Mouse (Mus musculus) MEL (cell line): ENCODE data around the gene Stard5. TPM values are rescaled to one million over a fixed set of nuclear protein-coding genes. Genes with fewer than 3 reads are reported as not detected.

ENCODE experiments used
- DNase-seq: peaks from one replicate; pipeline ENCODE4 v3.0.0; 2011; ENCODE audit warnings: low read depth, low spot score
- H3K27ac ChIP-seq: 2 replicates; pipeline ENCODE4 v1.5.1; 2012; ENCODE audit warnings: low read depth, mild to moderate bottlenecking, control low read depth, low read length, moderate library complexity; ENCODE audit not compliant: control insufficient read depth
- H3K27me3 ChIP-seq, 2 experiments: fragments of 150-350 bp in 1 of 2; sonication (generic) in 1 of 2; 2 replicates each; pipeline ENCODE4 v1.6.1; 2012; ENCODE audit warnings: low read length in 2 of 2, mild to moderate bottlenecking in 2 of 2, improper control_type of control experiment in 1 of 2, moderate library complexity in 1 of 2; ENCODE audit not compliant: insufficient read depth in 2 of 2, control insufficient read depth in 1 of 2
- H3K36me3 ChIP-seq, 2 experiments: 2 replicates each; pipeline ENCODE4 v1.6.1; 2012 to 2014; ENCODE audit warnings: low read length in 2 of 2, improper control_type of control experiment in 1 of 2, inconsistent platforms in 1 of 2, mild to moderate bottlenecking in 1 of 2; ENCODE audit not compliant: insufficient read depth in 2 of 2, control insufficient read depth in 1 of 2
- H3K4me1 ChIP-seq, 2 experiments: fragments of 150-350 bp in 1 of 2; sonication (generic) in 1 of 2; 2 replicates each; pipeline ENCODE4 v1.6.1; 2012; ENCODE audit warnings: low read length in 2 of 2, improper control_type of control experiment in 1 of 2, mild to moderate bottlenecking in 1 of 2; ENCODE audit not compliant: insufficient read depth in 2 of 2, control insufficient read depth in 1 of 2
- H3K4me3 ChIP-seq, 2 experiments: fragments of 150-350 bp in 1 of 2; sonication (generic) in 1 of 2; 2 replicates each; pipeline ENCODE4 v1.5.1; 2012; ENCODE audit warnings: low read depth in 2 of 2, low read length in 2 of 2, mild to moderate bottlenecking in 2 of 2, moderate library complexity in 2 of 2, control low read depth in 1 of 2, improper control_type of control experiment in 1 of 2; ENCODE audit not compliant: control insufficient read depth in 1 of 2, insufficient read depth in 1 of 2
- H3K79me2 ChIP-seq: 2 replicates; pipeline ENCODE4 v1.6.1; 2012; ENCODE audit warnings: mild to moderate bottlenecking, low read length, moderate library complexity; ENCODE audit not compliant: control insufficient read depth, poor library complexity, insufficient read depth
- H3K9ac ChIP-seq: 2 replicates; pipeline ENCODE4 v1.6.1; 2012; ENCODE audit warnings: low read depth, mild to moderate bottlenecking, control low read depth, low read length, moderate library complexity; ENCODE audit not compliant: control insufficient read depth, poor library complexity, severe bottlenecking
- H3K9me3 ChIP-seq: fragments of 150-350 bp; sonication (generic); replicated peaks from 2 replicates; pipeline ENCODE4 v1.6.1; 2012; ENCODE audit warnings: mild to moderate bottlenecking, low read length, improper control_type of control experiment, moderate library complexity; ENCODE audit not compliant: insufficient read depth
- BHLHE40 ChIP-seq: IDR thresholded peaks from 2 replicates; pipeline ENCODE4 v1.6.1; 2012; ENCODE audit warnings: low read depth, mild to moderate bottlenecking, inconsistent platforms, low read length, improper control_type of control experiment, borderline replicate concordance
- CHD1 ChIP-seq: IDR thresholded peaks from 2 replicates; pipeline ENCODE4 v1.6.1; 2012; ENCODE audit warnings: low read depth, mild to moderate bottlenecking, inconsistent platforms, low read length, improper control_type of control experiment
- CHD2 ChIP-seq: IDR thresholded peaks from 2 replicates; pipeline ENCODE4 v1.6.1; 2011; ENCODE audit warnings: low read length, improper control_type of control experiment
- CTCF ChIP-seq, 3 experiments: IDR thresholded peaks in 2 of 3; conservative IDR thresholded peaks in 1 of 3; 2 replicates each; pipeline ENCODE4 v1.5.1; 2011 to 2012; ENCODE audit warnings: low read length in 3 of 3, low read depth in 2 of 3, mild to moderate bottlenecking in 2 of 3, improper control_type of control experiment in 1 of 3, inconsistent platforms in 1 of 3, mixed read lengths in 1 of 3, moderate library complexity in 1 of 3; ENCODE audit not compliant: control insufficient read depth in 1 of 3, insufficient read depth in 1 of 3, poor library complexity in 1 of 3, severe bottlenecking in 1 of 3
- E2F4 ChIP-seq: IDR thresholded peaks from 2 replicates; pipeline ENCODE4 v1.6.1; 2011; ENCODE audit warnings: low read depth, low read length, improper control_type of control experiment, borderline replicate concordance
- ELF1 ChIP-seq: IDR thresholded peaks from 2 replicates; pipeline ENCODE4 v1.6.1; 2014; ENCODE audit warnings: low read depth, mild to moderate bottlenecking, inconsistent platforms, low read length, improper control_type of control experiment, moderate library complexity
- JUND ChIP-seq: IDR thresholded peaks from 2 replicates; pipeline ENCODE4 v1.6.1; 2011; ENCODE audit warnings: low read depth, mild to moderate bottlenecking, improper control_type of control experiment, low read length
- KAT2A ChIP-seq: conservative IDR thresholded peaks from 2 replicates; pipeline ENCODE4 v1.6.1; 2012; ENCODE audit warnings: low read depth, low read length, improper control_type of control experiment, inconsistent platforms
- MAFK ChIP-seq: IDR thresholded peaks from 2 replicates; pipeline ENCODE4 v1.6.1; 2011; ENCODE audit warnings: low read depth, mild to moderate bottlenecking, low read length, improper control_type of control experiment, borderline replicate concordance
- MAZ ChIP-seq: IDR thresholded peaks from 2 replicates; pipeline ENCODE4 v1.6.1; 2012; ENCODE audit warnings: low read depth, mild to moderate bottlenecking, inconsistent platforms, low read length, improper control_type of control experiment
- MEF2A ChIP-seq: IDR thresholded peaks from 2 replicates; pipeline ENCODE4 v1.6.1; 2014; ENCODE audit warnings: low read depth, mild to moderate bottlenecking, inconsistent platforms, low read length, improper control_type of control experiment; ENCODE audit not compliant: poor library complexity, insufficient replicate concordance, severe bottlenecking; ENCODE audit errors: extremely low read depth
- MXI1 ChIP-seq: IDR thresholded peaks from 2 replicates; pipeline ENCODE4 v1.6.1; 2011; ENCODE audit warnings: mild to moderate bottlenecking, low read depth, low read length, improper control_type of control experiment
- MYC ChIP-seq: IDR thresholded peaks from 2 replicates; pipeline ENCODE4 v1.6.1; 2011; ENCODE audit warnings: low read depth, mild to moderate bottlenecking, low read length, improper control_type of control experiment, moderate library complexity
- POLR2A ChIP-seq, 2 experiments: IDR thresholded peaks; 2 replicates each; pipeline ENCODE4 v1.6.1; 2011 to 2012; ENCODE audit warnings: low read length in 2 of 2, mild to moderate bottlenecking in 2 of 2, control low read depth in 1 of 2, improper control_type of control experiment in 1 of 2, low read depth in 1 of 2, moderate library complexity in 1 of 2; ENCODE audit not compliant: control insufficient read depth in 1 of 2, insufficient read depth in 1 of 2, poor library complexity in 1 of 2
- POLR2AphosphoS2 ChIP-seq: IDR thresholded peaks from 2 replicates; pipeline ENCODE4 v1.6.1; 2011; ENCODE audit warnings: low read length, improper control_type of control experiment
- POLR2AphosphoS5 ChIP-seq: IDR thresholded peaks from 2 replicates; pipeline ENCODE4 v1.6.1; 2012; ENCODE audit warnings: low read depth, borderline replicate concordance, mild to moderate bottlenecking, inconsistent platforms, low read length, moderate library complexity, mixed read lengths
- RCOR1 ChIP-seq: IDR thresholded peaks from 2 replicates; pipeline ENCODE4 v1.6.1; 2012; ENCODE audit warnings: low read depth, mild to moderate bottlenecking, inconsistent platforms, low read length, improper control_type of control experiment
- SIN3A ChIP-seq: IDR thresholded peaks from 2 replicates; pipeline ENCODE4 v1.6.1; 2012; ENCODE audit warnings: low read length, improper control_type of control experiment, inconsistent platforms
- SMC3 ChIP-seq: IDR thresholded peaks from 2 replicates; pipeline ENCODE4 v1.6.1; 2011; ENCODE audit warnings: low read depth, low read length, improper control_type of control experiment
- TAL1 ChIP-seq: IDR thresholded peaks from 2 replicates; pipeline ENCODE4 v1.6.1; 2012; ENCODE audit warnings: mild to moderate bottlenecking, inconsistent platforms, low read length, moderate library complexity, mixed read lengths
- TBP ChIP-seq: IDR thresholded peaks from 2 replicates; pipeline ENCODE4 v1.8.0; 2011; ENCODE audit warnings: low read depth, low read length, improper control_type of control experiment
- TCF12 ChIP-seq: IDR thresholded peaks from 2 replicates; pipeline ENCODE4 v1.6.1; 2014; ENCODE audit warnings: low read depth, mild to moderate bottlenecking, inconsistent platforms, low read length, improper control_type of control experiment, moderate library complexity
- USF1 ChIP-seq: IDR thresholded peaks from 2 replicates; pipeline ENCODE4 v1.6.1; 2014; ENCODE audit warnings: low read depth, mild to moderate bottlenecking, inconsistent platforms, low read length, improper control_type of control experiment, moderate library complexity
- USF2 ChIP-seq, 2 experiments: IDR thresholded peaks; 2 replicates each; pipeline ENCODE4 v1.6.1; 2011 to 2012; ENCODE audit warnings: improper control_type of control experiment in 2 of 2, low read length in 2 of 2, borderline replicate concordance in 1 of 2, inconsistent platforms in 1 of 2, low read depth in 1 of 2, mild to moderate bottlenecking in 1 of 2; ENCODE audit not compliant: insufficient read depth in 1 of 2
- ZKSCAN1 ChIP-seq: IDR thresholded peaks from 2 replicates; pipeline ENCODE4 v1.6.1; 2012; ENCODE audit warnings: low read depth, mild to moderate bottlenecking, inconsistent platforms, low read length, improper control_type of control experiment, moderate library complexity
- ZNF384 ChIP-seq: IDR thresholded peaks from 2 replicates; pipeline ENCODE4 v1.6.1; 2012; ENCODE audit warnings: low read depth, mild to moderate bottlenecking, inconsistent platforms, low read length, improper control_type of control experiment
- polyA plus RNA-seq, 2 experiments: library from polyadenylated mRNA; stranded (reverse) in 1 of 2; unstranded in 1 of 2; fragments of >175 nt in 1 of 2; fragments of >200 nt in 1 of 2; gene quantifications; 2 replicates each; pipeline versions ENCODE4 v1.2.1 to v1.2.4; 2012; ENCODE audit warnings: low replicate concordance in 2 of 2, low read depth in 1 of 2; ENCODE audit not compliant: insufficient read length in 2 of 2, insufficient read depth in 1 of 2, missing spikeins in 1 of 2
- total RNA-seq: library from RNA; depleted of rRNA; stranded (reverse); fragments of 300-350 nt; gene quantifications from 2 replicates; pipeline ENCODE4 v1.2.3, GENCODE M21; 2012

Stard5 gene
- total and polyA plus RNA-seq, 3 experiments, result 2.3 to 3.1 TPM; not detected in 1

DNA sequence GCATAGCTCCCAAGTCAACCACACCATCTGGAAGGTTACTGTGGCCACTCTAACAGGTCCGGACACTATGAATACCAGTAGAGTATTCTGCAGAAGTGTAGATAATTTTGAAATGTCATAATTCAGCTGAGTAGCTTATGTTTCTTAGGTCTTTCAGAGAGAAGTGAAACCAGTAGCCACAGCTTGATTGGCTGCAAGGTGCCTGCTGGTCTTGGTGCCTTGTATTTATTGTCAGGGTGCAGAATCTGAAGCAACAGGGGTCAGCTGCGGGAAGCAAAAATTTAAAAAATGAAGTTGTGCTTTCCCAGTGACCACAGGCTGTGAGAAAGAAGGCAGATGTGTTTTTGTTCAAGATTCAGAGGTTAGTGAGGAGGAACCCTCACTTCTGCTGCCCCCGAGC is 15.5 kb upstream of the Stard5 start:
- Histone ChIP-seq H3K9me3 (no peaks in the 10 kb centered on the region), H3K9ac (no peak overlapping the region), H3K36me3 (no peaks in the 10 kb centered on the region), H3K4me1 (no peaks in the 10 kb centered on the region), H3K27me3 (no peaks in the 10 kb centered on the region), H3K4me3 (no peak overlapping the region), H3K27ac (no peak overlapping the region), H3K79me2 (no peaks in the 10 kb centered on the region)
- no peak for DNase-seq
- no peak for TF ChIP-seq POLR2AphosphoS5
- no peak for TF ChIP-seq MXI1
- no peak for TF ChIP-seq USF2 (IDR thresholded peaks at IDR 0.05; ENCODE audit: borderline replicate concordance in 1 of 2, insufficient read depth in 1 of 2, low read depth in 1 of 2, low read length in 2 of 2)
- no peak for TF ChIP-seq POLR2A (IDR thresholded peaks at IDR 0.05; ENCODE audit: control insufficient read depth in 1 of 2, insufficient read depth in 1 of 2, low read depth in 1 of 2, low read length in 2 of 2, poor library complexity in 1 of 2)
- no peak for TF ChIP-seq ZNF384
- no peak for TF ChIP-seq SMC3
- no peak for TF ChIP-seq MYC
- TF ChIP-seq TAL1, result no peak
- no peak for TF ChIP-seq BHLHE40
- no peak for TF ChIP-seq ELF1
- no peak for TF ChIP-seq TBP
- no peak for TF ChIP-seq TCF12
- no peak for TF ChIP-seq MEF2A
- TF ChIP-seq JUND, result no peak
- TF ChIP-seq POLR2AphosphoS2, result no peak

GRCm38 (mm10) chr7:83618709-83619108 is 13.1 kb upstream of the Stard5 start:
- Histone ChIP-seq H3K4me3 (no peak overlapping the region), H3K9me3 (no peaks in the 10 kb centered on the region), H3K27me3 (no peaks in the 10 kb centered on the region), H3K4me1 (no peaks in the 10 kb centered on the region)
- no peak for DNase-seq
- TF ChIP-seq ELF1 (no peak), MAZ (no peak), USF1 (no peak), E2F4 (no peak), CHD1 (no peak), CHD2 (no peak), RCOR1 (no peak), SIN3A (no peak), CTCF (IDR thresholded peaks at IDR 0.05 in 2 of 3, conservative IDR thresholded peaks at IDR 0.05 in 1 of 3; ENCODE audit: control insufficient read depth in 1 of 3, insufficient read depth in 1 of 3, low read depth in 2 of 3, low read length in 3 of 3, poor library complexity in 1 of 3, severe bottlenecking in 1 of 3) (no peak), ZKSCAN1 (no peak), JUND (no peak), KAT2A (no peak), TAL1 (no peak), MYC (no peak), USF2 (IDR thresholded peaks at IDR 0.05; ENCODE audit: borderline replicate concordance in 1 of 2, insufficient read depth in 1 of 2, low read depth in 1 of 2, low read length in 2 of 2) (no peak), MAFK (no peak), MEF2A (no peak), TCF12 (no peak), POLR2AphosphoS5 (no peak)
- TF ChIP-seq, all 39 proteins: peak for 0
- Histone ChIP-seq H3K27ac (no peak overlapping the region), H3K79me2 (no peaks in the 10 kb centered on the region), H3K36me3 (no peaks in the 10 kb centered on the region), H3K9ac (no peak overlapping the region)
